Mouse (Mus musculus) C2C12 (cell line): Measurements from ENCODE around the gene Snai3.

Experiments used
- CTCF ChIP-seq: IDR thresholded peaks from one replicate; pipeline ENCODE4 v1.5.1; 2011; ENCODE audit not compliant: control insufficient read depth, insufficient read depth, insufficient read length
- MAX ChIP-seq: IDR thresholded peaks from one replicate; pipeline ENCODE4 v1.6.1; 2011; ENCODE audit warnings: mild to moderate bottlenecking, control low read depth

- TF ChIP-seq MAX (no peak), CTCF (no peak)
Measured at GRCm38 (mm10) chr8:122430646-122431045, 29.9 kb downstream of the Snai3 start.
